Mouse (Mus musculus) small intestine, adult 10 weeks (tissue): Measurements from ENCODE around the gene Tbc1d10a. TPM values are rescaled to one million over a fixed set of nuclear protein-coding genes. Genes with fewer than 3 reads are reported as not detected.

ENCODE experiments used
- polyA plus RNA-seq: library from polyadenylated mRNA; stranded (reverse); fragments of 350-450 nt; fragmentation: Illumina TruSeq; extraction: RNeasy Lipid Tissue Mini Kit (QIAGEN cat#74804); gene quantifications from one replicate; pipeline ENCODE4 v1.2.3, GENCODE M21; 2014; ENCODE audit warnings: low replicate concordance

The Tbc1d10a gene
- not detected for polyA plus RNA-seq

GRCm38 (mm10) chr11:4186486-4187317 is at the start of gene Tbc1d10a:
Tbc1d10a (plus strand) TSS chr11:4186789.

GRCm38 (mm10) chr11:4159808-4160708 is 26.5 kb upstream of the Tbc1d10a start, which contains the start of the genes Ccdc157 and Sf3a1:
Ccdc157 (minus strand) TSS chr11:4160293.
Sf3a1 (plus strand) TSS chr11:4160350.

GRCm38 (mm10) chr11:4217914-4218629 is 31.5 kb downstream of the Tbc1d10a start, which contains the start of gene Castor1:
Castor1 (plus strand) TSS chr11:4218225.

GRCm38 (mm10) chr11:4235665-4236545 is 49.3 kb downstream of the Tbc1d10a start, which contains the start of gene Osm:
Osm (plus strand) TSS chr11:4236420.

DNA sequence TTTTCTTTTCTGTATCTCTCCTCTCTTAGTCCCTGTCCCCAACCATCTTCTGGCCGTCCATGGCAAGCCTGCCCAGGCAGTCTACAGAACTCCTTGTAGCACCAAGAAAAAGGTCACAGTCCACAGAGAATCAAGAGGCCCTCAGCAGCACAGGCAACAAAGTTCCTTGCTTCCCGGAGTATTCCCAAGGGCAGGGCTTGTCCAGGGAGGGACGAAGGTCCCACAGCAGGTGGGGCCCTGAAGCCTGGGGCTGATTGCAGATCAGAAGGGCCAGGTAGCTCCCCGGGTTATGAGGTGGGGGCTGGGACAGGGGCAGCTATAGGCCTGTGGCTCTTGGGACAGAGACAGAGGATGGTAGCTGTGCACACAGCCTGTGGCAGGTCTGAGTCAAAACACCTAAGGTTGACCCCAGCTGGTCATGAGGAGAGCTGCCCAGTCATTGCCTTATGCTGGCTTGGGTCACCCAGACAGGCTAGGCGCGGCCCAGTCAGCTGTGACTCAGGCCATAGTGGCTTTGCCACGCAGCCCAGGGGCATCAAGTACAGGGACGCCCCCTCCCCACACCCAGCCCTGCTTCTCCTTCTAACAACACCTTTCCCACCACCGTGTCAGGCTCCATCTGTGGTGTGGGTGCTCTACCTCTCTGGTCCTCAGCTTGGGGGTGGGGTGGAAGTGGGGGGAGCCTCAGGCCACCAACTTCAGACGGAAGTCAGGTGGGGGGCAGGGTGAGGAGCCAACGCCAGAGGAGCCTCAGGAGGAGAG is 70.4 kb downstream of the Tbc1d10a start, which contains the start of gene Lif:
TSS of gene Lif (plus strand) at position 712 of the 762 bp plus-strand sequence.

Other genes starting within 250 kb of the Tbc1d10a start
- gene Pes1, start 222.8 kb upstream of the Tbc1d10a start, polyA plus RNA-seq, result 9.3 TPM
- gene 4930556J24Rik, start 210.0 kb upstream of the Tbc1d10a start, polyA plus RNA-seq, result not detected
- gene Gal3st1, start 203.2 kb upstream of the Tbc1d10a start, polyA plus RNA-seq, result 0.89 TPM
- not detected for gene Sec14l4, start 155.3 kb upstream of the Tbc1d10a start, polyA plus RNA-seq
- gene Sec14l3, start 121.9 kb upstream of the Tbc1d10a start, polyA plus RNA-seq, result not detected
- gene Mtfp1, start 91.3 kb upstream of the Tbc1d10a start, polyA plus RNA-seq, result 11.7 TPM
- 64.0 TPM for gene Sec14l2, start 63.4 kb upstream of the Tbc1d10a start, polyA plus RNA-seq
- gene Rnf215, start 51.6 kb upstream of the Tbc1d10a start, polyA plus RNA-seq, result 2.5 TPM
- gene Ccdc157, start 26.5 kb upstream of the Tbc1d10a start, polyA plus RNA-seq, result 1.3 TPM
- gene Sf3a1, start 26.4 kb upstream of the Tbc1d10a start, polyA plus RNA-seq, result 9.0 TPM
- not detected for gene Castor1, start 31.4 kb downstream of the Tbc1d10a start, polyA plus RNA-seq
- gene Osm, start 49.6 kb downstream of the Tbc1d10a start, polyA plus RNA-seq, result not detected
- 0.74 TPM for gene Lif, start 70.8 kb downstream of the Tbc1d10a start, polyA plus RNA-seq